8 mouse cellular contexts compared by ENCODE assay signal in genomic region chr11:117654380-117654924, GRCm38 (mm10). TPM values are rescaled to one million over a fixed set of nuclear protein-coding genes. Genes with fewer than 3 reads are reported as not detected.
DNase-seq lines count a peak whose midpoint lies in the region; ATAC-seq and TF ChIP-seq lines count a peak whose summit lies in the region.

No protein-coding gene starts in this region.

- DNase-seq in ES-E14 (ENCODE audit: low read depth, low spot score), result peak; percentile 99
- peak; percentile 100 for DNase-seq in cerebellum, adult 11-12 months
- DNase-seq in heart, postnatal 25 days (ENCODE audit: low spot score), result peak; percentile 99
- peak; percentile 100 for DNase-seq in layer of hippocampus, adult 18-20 months (ENCODE audit: low spot score in 2 of 2)
- DNase-seq in lung, adult 2 months, result peak; percentile 98
- DNase-seq in thymus, adult 18-20 months, result peak; percentile 100

- in situ Hi-C loops in ES-E14 (cut with MboI; ENCODE audit: low sequenced_read_pairs in 2 of 2, unreplicated experiment in 2 of 2), result no loop called here

- no peaks in the 10 kb centered on the region for H3K36me3 ChIP-seq in ES-E14 (ENCODE audit: control insufficient read depth, insufficient read depth, low read length, poor library complexity, severe bottlenecking)
- no peaks in the 10 kb centered on the region for H3K36me3 ChIP-seq in forebrain, embryonic 15.5 days

- peak; percentile 96 for ATAC-seq in forebrain, embryonic 15.5 days (replicated peaks)
- peak; percentile 95 for ATAC-seq in neutrophil, adult 5-6 weeks (ENCODE audit: extremely low read depth, insufficient number of reproducible peaks, low FRiP score, poor library complexity, severe bottlenecking)

- peak; percentile 100 for TF ChIP-seq POLR2A in lung, adult 2 months (IDR thresholded peaks at IDR 0.05; ENCODE audit: borderline replicate concordance, extremely low read depth, low read depth, low read length)

- H3K9me3 ChIP-seq in ES-E14 (ENCODE audit: control insufficient read depth, insufficient read depth, low read depth, low read length), result no peaks in the 10 kb centered on the region
- no peaks in the 10 kb centered on the region for H3K9me3 ChIP-seq in forebrain, embryonic 15.5 days

- H3K27ac ChIP-seq in ES-E14 (ENCODE audit: insufficient read depth, low read depth, low read length, poor library complexity, severe bottlenecking), result peak overlapping the region; percentile 79
- peak overlapping the region; percentile 99 for H3K27ac ChIP-seq in forebrain, embryonic 15.5 days (replicated peaks)

- peak overlapping the region; percentile 85 to 97 for H3K4me3 ChIP-seq in ES-E14 (ENCODE audit: insufficient read depth in 1 of 2, low read depth in 1 of 2, low read length in 2 of 2, poor library complexity in 1 of 2, severe bottlenecking in 1 of 2)
- H3K4me3 ChIP-seq in forebrain, embryonic 15.5 days, result peak overlapping the region; percentile 93
- peak overlapping the region; percentile 96 for H3K4me3 ChIP-seq in lung, adult 2 months (replicated peaks; ENCODE audit: extremely low read depth, low read depth, low read length)

- intact Hi-C loops in heart, postnatal 25 days (cut with DNase I), result no loop called here

- H3K4me2 ChIP-seq in forebrain, embryonic 15.5 days (replicated peaks), result peak overlapping the region; percentile 63

- no peak for TF ChIP-seq CTCF in lung, adult 2 months (IDR thresholded peaks at IDR 0.05; ENCODE audit: insufficient read depth, low read length)

- H3K9ac ChIP-seq in ES-E14 (ENCODE audit: insufficient read depth, low read depth, low read length, poor library complexity, severe bottlenecking), result peak overlapping the region; percentile 91
- H3K9ac ChIP-seq in forebrain, embryonic 15.5 days (replicated peaks), result peak overlapping the region; percentile 85

- WGBS in forebrain, embryonic 15.5 days, result under 1% methylated on average over 71 of the region's 71 CpGs
- WGBS in lung, adult 2 months, result under 1% methylated on average over 71 of the region's 71 CpGs

- H3K27me3 ChIP-seq in forebrain, embryonic 15.5 days, result no peaks in the 10 kb centered on the region

- peaks cover 7 to 9% of the 10 kb centered on the region in 2 experiments; a peak in 3 of 4 replicates for H3K4me1 ChIP-seq in ES-E14 (ENCODE audit: control insufficient read depth in 2 of 2, insufficient read depth in 2 of 2, low read length in 2 of 2, poor library complexity in 1 of 2)
- peaks cover 41% of the 10 kb centered on the region for H3K4me1 ChIP-seq in forebrain, embryonic 15.5 days
- H3K4me1 ChIP-seq in lung, adult 2 months (ENCODE audit: control insufficient read depth, insufficient read depth, low read length), result peaks cover 7% of the 10 kb centered on the region

TF ChIP-seq in ES-E14, 5 proteins besides CTCF, POLR2A, EP300 and RAD21:
- no peak for TF ChIP-seq HCFC1 (IDR thresholded peaks at IDR 0.05; ENCODE audit: borderline replicate concordance, insufficient read depth, low read length)
- TF ChIP-seq ZNF384 (IDR thresholded peaks at IDR 0.05; ENCODE audit: low read depth, low read length), result no peak
- no peak for TF ChIP-seq ZC3H11A (IDR thresholded peaks at IDR 0.05; ENCODE audit: borderline replicate concordance, low read depth, low read length)
- no peak for TF ChIP-seq MAFK (IDR thresholded peaks at IDR 0.05; ENCODE audit: insufficient read depth, low read depth, low read length)
- TF ChIP-seq CHD2 (IDR thresholded peaks at IDR 0.05; ENCODE audit: low read depth, low read length), result no peak

RNA-seq across cellular contexts. Expression of gene Tnrc6c, which starts 0.4 kb away (rescaled TPM):
- 21.5 and 32.4 TPM in 2 replicates for total RNA-seq in ES-E14 (2012; rRNA removed)
- polyA plus RNA-seq in forebrain, embryonic 15.5 days (2015; fragmentation: Nextera tagmentation; extraction: Ambion mirVana), result 29.2 and 31.0 TPM in 2 replicates
- 10 to 100 TPM; 25.7 to 33.4 TPM for total RNA-seq in heart, postnatal 25 days (2021)
- total RNA-seq in layer of hippocampus, adult 18-20 months (2021), result 10 to 100 TPM; 66.1 to 67.7 TPM
- polyA plus RNA-seq in lung, adult 2 months (2012; rRNA removed), result 21.3 and 22.4 TPM in 2 replicates
- 60.0 and 60.8 TPM in 2 replicates for total RNA-seq in neutrophil, adult 5-6 weeks (2017)

Comparison
In these comparisons a context has a peak if more than half of its experiments do, and no peak if none do; other contexts are left out.
1. Peak in every context shown above with its lines: DNase-seq, ATAC-seq, H3K4me3 ChIP-seq and H3K27ac ChIP-seq.